Mouse (Mus musculus): ENCODE measurements around the gene Polr3f.

Polr3f gene

DNA sequence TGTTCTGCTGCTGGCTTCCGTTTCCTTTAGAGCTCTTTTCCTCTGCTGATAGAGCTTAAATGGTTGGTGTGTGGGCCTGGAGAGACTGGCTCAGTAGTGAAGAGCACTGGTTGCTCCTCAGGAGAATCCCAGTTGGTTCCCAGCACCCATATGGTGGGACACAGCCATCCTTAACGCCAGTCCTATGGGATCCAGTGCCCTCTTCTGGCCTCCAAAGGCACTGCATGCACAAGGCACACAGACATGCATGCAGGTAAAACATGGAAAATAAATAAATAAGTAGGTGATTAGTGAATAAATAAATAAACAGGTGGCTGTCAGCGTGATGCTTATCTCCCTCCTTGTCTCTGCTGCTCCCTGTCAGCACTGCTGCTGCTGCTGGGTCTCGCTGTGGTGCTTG lies 61.2 kb downstream of the Polr3f start:
- DNase-seq (ENCODE audit: low read depth in 2 of 2, low spot score in 2 of 2), result no peak
